Comparison of ENCODE assay signal across 8 mouse cellular contexts in genomic region chr10:58675533-58675932, GRCm38 (mm10). TPM values are rescaled to one million over a fixed set of nuclear protein-coding genes. Genes with fewer than 3 reads are reported as not detected.
DNase-seq lines count a peak whose midpoint lies in the region; ATAC-seq and TF ChIP-seq lines count a peak whose summit lies in the region.

TSS of gene Edar (minus strand) at chr10:58675654.

- H3K9ac ChIP-seq in forebrain, embryonic 12.5 days, result no peak within 1 kb of the TSS
- no peak within 1 kb of the TSS for H3K9ac ChIP-seq in heart, postnatal 0 days (replicated peaks; ENCODE audit: low read depth, low read length)
- no peak within 1 kb of the TSS for H3K9ac ChIP-seq in liver, embryonic 14.5 days (replicated peaks)
- no peak within 1 kb of the TSS for H3K9ac ChIP-seq in neural tube, embryonic 12.5 days
- peak within 1 kb of the TSS; percentile 59 for H3K9ac ChIP-seq in stomach, postnatal 0 days (ENCODE audit: low read length)

- H3K9me3 ChIP-seq in forebrain, embryonic 12.5 days, result no peaks in the 10 kb centered on the region
- no peaks in the 10 kb centered on the region for H3K9me3 ChIP-seq in heart, postnatal 0 days (replicated peaks; ENCODE audit: control insufficient read depth, low read length)
- H3K9me3 ChIP-seq in liver, embryonic 14.5 days (ENCODE audit: control insufficient read depth, low read length), result no peaks in the 10 kb centered on the region
- H3K9me3 ChIP-seq in neural tube, embryonic 12.5 days, result no peaks in the 10 kb centered on the region
- H3K9me3 ChIP-seq in stomach, postnatal 0 days (ENCODE audit: control insufficient read depth, low read length), result no peaks in the 10 kb centered on the region

- H3K36me3 ChIP-seq in C2C12 (ENCODE audit: control insufficient read depth, insufficient read depth), result no peaks in the 10 kb centered on the region
- H3K36me3 ChIP-seq in forebrain, embryonic 12.5 days (replicated peaks), result no peaks in the 10 kb centered on the region
- no peaks in the 10 kb centered on the region for H3K36me3 ChIP-seq in heart, postnatal 0 days (replicated peaks; ENCODE audit: control insufficient read depth, insufficient read depth, low read length)
- H3K36me3 ChIP-seq in liver, embryonic 14.5 days (replicated peaks; ENCODE audit: control insufficient read depth, insufficient read depth, low read depth), result no peaks in the 10 kb centered on the region
- H3K36me3 ChIP-seq in neural tube, embryonic 12.5 days, result no peaks in the 10 kb centered on the region
- no peaks in the 10 kb centered on the region for H3K36me3 ChIP-seq in stomach, postnatal 0 days (ENCODE audit: control insufficient read depth, insufficient read depth, low read length)

- 3% methylated on average over 20 of the region's 20 CpGs for WGBS in forebrain, embryonic 12.5 days
- 0% methylated on average over 20 of the region's 20 CpGs for WGBS in heart, postnatal 0 days
- 4% methylated on average over 20 of the region's 20 CpGs for WGBS in liver, embryonic 14.5 days (ENCODE audit: insufficient replicate concordance)
- WGBS in neural tube, embryonic 12.5 days, result 5% methylated on average over 20 of the region's 20 CpGs
- 1% methylated on average over 20 of the region's 20 CpGs for WGBS in stomach, postnatal 0 days

- H3K79me3 ChIP-seq in C2C12 (ENCODE audit: low read depth), result no peaks in the 10 kb centered on the region

- no peak within 1 kb of the TSS for H3K27ac ChIP-seq in forebrain, embryonic 12.5 days
- H3K27ac ChIP-seq in heart, postnatal 0 days (ENCODE audit: low read depth), result no peak within 1 kb of the TSS
- H3K27ac ChIP-seq in liver, embryonic 14.5 days, result no peak within 1 kb of the TSS
- no peak within 1 kb of the TSS for H3K27ac ChIP-seq in neural tube, embryonic 12.5 days
- no peak within 1 kb of the TSS for H3K27ac ChIP-seq in stomach, postnatal 0 days (replicated peaks)

- no peak within 1 kb of the TSS for H3ac ChIP-seq in C2C12 (ENCODE audit: control insufficient read depth, insufficient read length, low read depth)

- peak; percentile 58 for TF ChIP-seq CTCF in C2C12 (IDR thresholded peaks at IDR 0.05; ENCODE audit: control insufficient read depth, insufficient read depth, insufficient read length)
- peak; percentile 92 for TF ChIP-seq CTCF in heart, postnatal 0 days (IDR thresholded peaks at IDR 0.05; ENCODE audit: low read depth)
- TF ChIP-seq CTCF in liver, embryonic 14.5 days (IDR thresholded peaks at IDR 0.05; ENCODE audit: low read depth), result peak; percentile 91
- TF ChIP-seq CTCF in stomach, postnatal 0 days (IDR thresholded peaks at IDR 0.05; ENCODE audit: low read depth), result peak; percentile 94

- peak; percentile 20 for DNase-seq in c-Kit-positive CD71-positive TER-119-positive erythroid progenitor cells, embryonic 14.5 days (ENCODE audit: low spot score)
- DNase-seq in heart, postnatal 0 days (ENCODE audit: low spot score), result peak; percentile 66
- peak; percentile 86 to 88 for DNase-seq in kidney, postnatal 25 days
- DNase-seq in liver, embryonic 14.5 days (ENCODE audit: low read depth in 3 of 3, low spot score in 3 of 3), result peak in 1 of 3 experiments; percentile 10
- peak; percentile 87 for DNase-seq in stomach, postnatal 0 days (ENCODE audit: low spot score)

- no peaks in the 10 kb centered on the region for H3K27me3 ChIP-seq in C2C12 (ENCODE audit: control insufficient read depth, insufficient read depth, insufficient read length)
- peaks cover 41% of the 10 kb centered on the region for H3K27me3 ChIP-seq in forebrain, embryonic 12.5 days
- peaks cover 15% of the 10 kb centered on the region; the same call in 1 of the 2 replicates for H3K27me3 ChIP-seq in heart, postnatal 0 days (ENCODE audit: control insufficient read depth, insufficient read depth, low read length)
- H3K27me3 ChIP-seq in liver, embryonic 14.5 days (ENCODE audit: control insufficient read depth, insufficient read depth, low read length), result no peaks in the 10 kb centered on the region
- H3K27me3 ChIP-seq in neural tube, embryonic 12.5 days (replicated peaks), result no peaks in the 10 kb centered on the region
- H3K27me3 ChIP-seq in stomach, postnatal 0 days (ENCODE audit: control insufficient read depth, insufficient read depth, low read length), result no peaks in the 10 kb centered on the region

- H3K4me2 ChIP-seq in forebrain, embryonic 12.5 days, result peak within 1 kb of the TSS; percentile 51
- H3K4me2 ChIP-seq in heart, postnatal 0 days (ENCODE audit: low read depth, low read length), result peak within 1 kb of the TSS; percentile 59
- peak within 1 kb of the TSS; percentile 42 for H3K4me2 ChIP-seq in liver, embryonic 14.5 days (ENCODE audit: low read depth)
- H3K4me2 ChIP-seq in neural tube, embryonic 12.5 days (replicated peaks), result peak within 1 kb of the TSS; percentile 57
- H3K4me2 ChIP-seq in stomach, postnatal 0 days (replicated peaks; ENCODE audit: low read depth), result peak within 1 kb of the TSS; percentile 60

- no peak within 1 kb of the TSS for H3K4me3 ChIP-seq in C2C12 (ENCODE audit: insufficient read depth, poor library complexity, severe bottlenecking)
- H3K4me3 ChIP-seq in forebrain, embryonic 12.5 days (replicated peaks), result peak within 1 kb of the TSS; percentile 27
- H3K4me3 ChIP-seq in heart, postnatal 0 days (ENCODE audit: low read depth, low read length), result peak within 1 kb of the TSS; percentile 35
- H3K4me3 ChIP-seq in liver, embryonic 14.5 days (ENCODE audit: insufficient read depth in 1 of 2, low read depth in 2 of 2, low read length in 2 of 2), result 0 out of 4 replicates have a peak within 1 kb of the TSS, but pooled peaks of 1 of the 2 experiments have one; percentile 23
- 0 out of 2 replicates have a peak within 1 kb of the TSS, but pooled peaks have one; percentile 19 for H3K4me3 ChIP-seq in neural tube, embryonic 12.5 days
- H3K4me3 ChIP-seq in stomach, postnatal 0 days (ENCODE audit: low read depth, low read length), result peak within 1 kb of the TSS; percentile 39

- no peak for TF ChIP-seq EP300 in heart, postnatal 0 days (IDR thresholded peaks at IDR 0.05; ENCODE audit: low read depth)
- no peak for TF ChIP-seq EP300 in liver, embryonic 14.5 days (IDR thresholded peaks at IDR 0.05; ENCODE audit: low read depth)
- TF ChIP-seq EP300 in stomach, postnatal 0 days (optimal IDR thresholded peaks at IDR 0.05), result no peak

- H3K4me1 ChIP-seq in forebrain, embryonic 12.5 days, result peaks cover 32% of the 10 kb centered on the region
- H3K4me1 ChIP-seq in heart, postnatal 0 days (ENCODE audit: control insufficient read depth, insufficient read depth), result no peaks in the 10 kb centered on the region
- no peaks in the 10 kb centered on the region for H3K4me1 ChIP-seq in liver, embryonic 14.5 days (replicated peaks; ENCODE audit: control insufficient read depth in 2 of 2, insufficient read depth in 2 of 2, low read length in 1 of 2)
- 0 out of 2 replicates have a peak, but pooled peaks cover 3% of the 10 kb centered on the region for H3K4me1 ChIP-seq in neural tube, embryonic 12.5 days
- H3K4me1 ChIP-seq in stomach, postnatal 0 days (replicated peaks; ENCODE audit: control insufficient read depth, insufficient read depth), result no peaks in the 10 kb centered on the region

- no peaks in the 10 kb centered on the region for H3K79me2 ChIP-seq in C2C12 (ENCODE audit: control insufficient read depth, insufficient read depth)

- ATAC-seq in forebrain, embryonic 12.5 days (ENCODE audit: low FRiP score), result peak; percentile 47; the same call in 1 of the 2 replicates
- peak; percentile 87; the same call in 1 of the 2 replicates for ATAC-seq in heart, postnatal 0 days (ENCODE audit: insufficient read depth, low read depth)
- no peak for ATAC-seq in liver, embryonic 14.5 days (ENCODE audit: insufficient read depth)
- ATAC-seq in neural tube, embryonic 12.5 days (ENCODE audit: low FRiP score, low read depth), result peak; percentile 76
- ATAC-seq in stomach, postnatal 0 days (ENCODE audit: low FRiP score, low TSS enrichment), result peak; percentile 84

TF ChIP-seq in C2C12, 6 proteins besides CTCF, POLR2A, EP300 and RAD21:
- TF ChIP-seq MYOG (IDR thresholded peaks at IDR 0.05; ENCODE audit: control insufficient read depth, extremely low read depth, insufficient read length) (no peak), FOSL1 (IDR thresholded peaks at IDR 0.05; ENCODE audit: insufficient read depth, low read length, poor library complexity, severe bottlenecking) (no peak), MAX (IDR thresholded peaks at IDR 0.05) (no peak), CEBPB (IDR thresholded peaks at IDR 0.05; ENCODE audit: low read depth) (no peak), MYOD1 (IDR thresholded peaks at IDR 0.05; ENCODE audit: control insufficient read depth, insufficient read length, low read depth) (no peak), USF1 (IDR thresholded peaks at IDR 0.05; ENCODE audit: low read depth) (no peak)
TF ChIP-seq in C2C12: peak in this region for 0.

RNA-seq across cellular contexts. Expression of gene Edar, which starts in this region (rescaled TPM):
- polyA plus RNA-seq in C2C12 (2012; fragmentation: generic; extraction: Trizol), result not detected
- 0.83 and 0.93 TPM in 2 replicates for polyA plus RNA-seq in forebrain, embryonic 12.5 days (2016; fragmentation: Nextera tagmentation; extraction: Ambion mirVana)
- 0.08 TPM in 1 of 2 replicates, not detected in the other for total RNA-seq in heart, postnatal 0 days (2014; rRNA removed; ENCODE audit: low replicate concordance)
- polyA plus RNA-seq in heart, postnatal 0 days (2015; fragmentation: Nextera tagmentation; extraction: Ambion mirVana), result not detected in 2 replicates
- not detected in 2 replicates for polyA plus RNA-seq in liver, embryonic 14.5 days (2012; rRNA removed)
- polyA plus RNA-seq in liver, embryonic 14.5 days (2014; fragmentation: Nextera tagmentation; extraction: Ambion mirVana), result not detected in 2 replicates
- 0.15 TPM in 1 of 2 replicates, not detected in the other for polyA plus RNA-seq in neural tube, embryonic 12.5 days (2016; fragmentation: Nextera tagmentation; extraction: Ambion mirVana)
- polyA plus RNA-seq in stomach, postnatal 0 days (2015; fragmentation: Nextera tagmentation; extraction: Ambion mirVana), result 0.64 and 0.73 TPM in 2 replicates

Comparison
In these comparisons a context has a peak if more than half of its experiments do, and no peak if none do; other contexts are left out.
1. Peak in ATAC-seq, H3K4me3 ChIP-seq and H3K4me2 ChIP-seq in forebrain, embryonic 12.5 days; RNA of the gene not detected or under 1 TPM.
2. Peak in DNase-seq, ATAC-seq, H3K4me3 ChIP-seq and H3K4me2 ChIP-seq in heart, postnatal 0 days; RNA of the gene not detected or under 1 TPM.
3. Peak in ATAC-seq, H3K4me3 ChIP-seq and H3K4me2 ChIP-seq in neural tube, embryonic 12.5 days; RNA of the gene not detected or under 1 TPM.
4. Peak in DNase-seq, ATAC-seq, H3K4me3 ChIP-seq, H3K9ac ChIP-seq and H3K4me2 ChIP-seq in stomach, postnatal 0 days; RNA of the gene not detected or under 1 TPM.